Comparison of ENCODE assay signal across 8 mouse cellular contexts in the genomic region with DNA sequence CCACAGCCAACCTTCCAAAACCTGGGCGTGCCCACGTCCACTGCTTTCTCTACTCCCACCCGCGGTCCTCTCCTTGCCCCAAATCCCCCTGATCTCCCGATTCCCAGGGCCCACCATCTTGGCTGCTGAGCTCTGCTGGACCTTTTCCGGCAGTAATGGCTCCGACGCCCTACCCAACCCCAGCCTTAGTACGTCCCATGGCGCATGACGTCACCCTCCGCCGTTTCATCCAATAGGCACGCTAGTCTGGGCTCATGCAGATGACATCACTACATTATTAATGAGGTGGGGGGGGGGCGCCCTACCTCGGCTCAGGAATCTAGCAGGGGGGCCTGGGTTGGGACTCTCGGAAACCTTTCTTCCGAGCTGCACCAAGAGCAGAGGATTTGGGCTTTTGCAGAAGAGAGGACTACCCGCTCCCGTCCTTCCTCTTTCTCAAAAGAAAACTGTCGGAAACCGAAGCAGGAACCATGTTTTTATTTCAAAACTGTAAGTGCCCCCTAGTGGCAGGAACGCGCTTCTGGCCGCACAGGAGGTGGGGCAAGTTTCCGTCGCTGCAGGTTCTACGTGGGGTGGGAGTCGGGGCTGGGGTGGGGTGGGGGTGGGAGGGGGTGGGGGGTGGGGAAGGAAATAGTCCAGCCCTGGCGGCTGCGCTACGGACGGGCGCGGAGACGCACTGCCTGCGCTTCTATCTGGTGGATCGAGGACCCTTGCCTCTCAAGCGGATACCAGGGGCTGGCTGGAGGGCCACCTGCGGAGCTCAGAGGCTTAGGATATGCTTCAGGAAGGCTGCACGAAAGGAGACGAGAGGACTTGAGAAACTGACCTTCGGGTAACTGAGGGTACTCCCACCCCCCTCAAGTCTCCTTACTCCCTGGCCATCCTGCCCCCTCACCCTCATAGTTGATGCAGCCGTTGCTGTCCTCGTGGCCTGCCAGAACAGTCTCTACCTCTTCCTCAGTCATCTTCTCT. TPM values are rescaled to one million over a fixed set of nuclear protein-coding genes. Genes with fewer than 3 reads are reported as not detected.
DNase-seq lines count a peak whose midpoint lies in the region; ATAC-seq and TF ChIP-seq lines count a peak whose summit lies in the region.

Myl6 (minus strand) TSS at position 451 of the 972 bp plus-strand sequence.

- H3K9ac ChIP-seq in ES-Bruce4 (ENCODE audit: low read depth, poor library complexity, severe bottlenecking) = peak within 1 kb of the TSS; percentile 70
- H3K9ac ChIP-seq in forebrain, embryonic 13.5 days = peak within 1 kb of the TSS; percentile 88
- peak within 1 kb of the TSS; percentile 91 for H3K9ac ChIP-seq in liver, postnatal 0 days (replicated peaks)
- peak within 1 kb of the TSS; percentile 78 for H3K9ac ChIP-seq in neural tube, embryonic 14.5 days (replicated peaks; ENCODE audit: low read depth, low read length)

- H3K27ac ChIP-seq in ES-Bruce4 (ENCODE audit: insufficient read depth, low read length) = peak within 1 kb of the TSS; percentile 84
- peak within 1 kb of the TSS; percentile 85 for H3K27ac ChIP-seq in forebrain, embryonic 13.5 days
- H3K27ac ChIP-seq in liver, postnatal 0 days (ENCODE audit: low read depth) = peak within 1 kb of the TSS; percentile 98
- H3K27ac ChIP-seq in neural tube, embryonic 14.5 days (ENCODE audit: low read depth, low read length) = peak within 1 kb of the TSS; percentile 83

- TF ChIP-seq POLR2A in ES-Bruce4 (IDR thresholded peaks at IDR 0.05; ENCODE audit: insufficient read depth, low read length) = peak; percentile 94

- H3K36me3 ChIP-seq in ES-Bruce4 (ENCODE audit: control insufficient read depth, insufficient read depth, low read length, poor library complexity, severe bottlenecking) = peaks cover 10% of the 10 kb centered on the region
- H3K36me3 ChIP-seq in forebrain, embryonic 13.5 days (ENCODE audit: poor library complexity, severe bottlenecking) = peaks cover 31% of the 10 kb centered on the region
- peaks cover 29% of the 10 kb centered on the region for H3K36me3 ChIP-seq in liver, postnatal 0 days (replicated peaks; ENCODE audit: insufficient read depth, low read length)
- peaks cover 27% of the 10 kb centered on the region for H3K36me3 ChIP-seq in neural tube, embryonic 14.5 days (ENCODE audit: control insufficient read depth, insufficient read depth, low read length)

- H3K4me1 ChIP-seq in ES-Bruce4 (ENCODE audit: control insufficient read depth, insufficient read depth, low read length) = peaks cover 5% of the 10 kb centered on the region
- H3K4me1 ChIP-seq in forebrain, embryonic 13.5 days = peaks cover 36% of the 10 kb centered on the region
- H3K4me1 ChIP-seq in liver, postnatal 0 days (ENCODE audit: insufficient read depth) = peaks cover 28% of the 10 kb centered on the region
- H3K4me1 ChIP-seq in neural tube, embryonic 14.5 days (ENCODE audit: control insufficient read depth, insufficient read depth, low read length) = peaks cover 24% of the 10 kb centered on the region

- no peaks in the 10 kb centered on the region for H3K9me3 ChIP-seq in ES-Bruce4 (replicated peaks; ENCODE audit: control insufficient read depth, insufficient read depth, low read length, poor library complexity, severe bottlenecking)
- H3K9me3 ChIP-seq in forebrain, embryonic 13.5 days (replicated peaks) = no peaks in the 10 kb centered on the region
- no peaks in the 10 kb centered on the region for H3K9me3 ChIP-seq in liver, postnatal 0 days (ENCODE audit: low read length)
- no peaks in the 10 kb centered on the region for H3K9me3 ChIP-seq in neural tube, embryonic 14.5 days (ENCODE audit: control insufficient read depth, low read length)

- peak; percentile 56 for TF ChIP-seq CTCF in ES-Bruce4 (IDR thresholded peaks at IDR 0.05; ENCODE audit: low read depth, low read length)
- TF ChIP-seq CTCF in liver, postnatal 0 days (IDR thresholded peaks at IDR 0.05; ENCODE audit: low read depth) = peak; percentile 83

- H3K4me3 ChIP-seq in ES-Bruce4 (ENCODE audit: low read depth, low read length) = peak within 1 kb of the TSS; percentile 93
- H3K4me3 ChIP-seq in forebrain, embryonic 13.5 days = peak within 1 kb of the TSS; percentile 73
- H3K4me3 ChIP-seq in liver, postnatal 0 days (ENCODE audit: low read depth, low read length) = peak within 1 kb of the TSS; percentile 89
- H3K4me3 ChIP-seq in neural tube, embryonic 14.5 days (ENCODE audit: low read depth, low read length) = peak within 1 kb of the TSS; percentile 78

- 0 out of 2 replicates have a peak, but pooled peaks have one; percentile 14 for TF ChIP-seq EP300 in ES-Bruce4 (IDR thresholded peaks at IDR 0.05; ENCODE audit: insufficient read depth, low read depth, low read length)
- no peak; the same call in 1 of the 2 replicates for TF ChIP-seq EP300 in liver, postnatal 0 days (IDR thresholded peaks at IDR 0.05; ENCODE audit: low read depth)

- under 1% methylated on average over 45 of the region's 45 CpGs for WGBS in forebrain, embryonic 13.5 days
- WGBS in large intestine, adult 2 months = under 1% methylated on average over 45 of the region's 45 CpGs
- under 1% methylated on average over 45 of the region's 45 CpGs for WGBS in liver, postnatal 0 days (ENCODE audit: insufficient replicate concordance)
- WGBS in neural tube, embryonic 14.5 days = under 1% methylated on average over 45 of the region's 45 CpGs

- intact Hi-C loops in heart, postnatal 10 days (cut with DNase I) = loop anchor here (2.0 kb wide), 1 partner anchor 35 kb away; the partner anchor contains the start of gene Smarcc2

- ATAC-seq in cerebellum, adult (ENCODE audit: insufficient number of reproducible peaks, low FRiP score, low TSS enrichment) = peak; percentile 71
- ATAC-seq in forebrain, embryonic 13.5 days = peak; percentile 95
- ATAC-seq in liver, postnatal 0 days = peak; percentile 89
- ATAC-seq in neural tube, embryonic 14.5 days (ENCODE audit: low read depth) = peak; percentile 95

- peak; percentile 99 for DNase-seq in heart, postnatal 10 days
- DNase-seq in large intestine, adult 2 months (ENCODE audit: low read depth, low spot score) = peak; percentile 91
- peak; percentile 98 for DNase-seq in liver, postnatal 0 days
- peak; percentile 98 for DNase-seq in testis, postnatal 10 days (ENCODE audit: low spot score)

- H3K27me3 ChIP-seq in ES-Bruce4 (ENCODE audit: control insufficient read depth, insufficient read depth, low read length, poor library complexity, severe bottlenecking) = no peaks in the 10 kb centered on the region
- peaks cover 3% of the 10 kb centered on the region; the same call in 1 of the 2 replicates for H3K27me3 ChIP-seq in forebrain, embryonic 13.5 days
- no peaks in the 10 kb centered on the region for H3K27me3 ChIP-seq in liver, postnatal 0 days (ENCODE audit: insufficient read depth, low read length)
- H3K27me3 ChIP-seq in neural tube, embryonic 14.5 days (ENCODE audit: control insufficient read depth, insufficient read depth, low read length) = no peaks in the 10 kb centered on the region

- peak within 1 kb of the TSS; percentile 82 for H3K4me2 ChIP-seq in forebrain, embryonic 13.5 days
- peak within 1 kb of the TSS; percentile 93 for H3K4me2 ChIP-seq in liver, postnatal 0 days (ENCODE audit: low read depth, low read length)
- H3K4me2 ChIP-seq in neural tube, embryonic 14.5 days (ENCODE audit: low read depth, low read length) = peak within 1 kb of the TSS; percentile 82

RNA-seq across cellular contexts. Expression of gene Myl6, which starts in this region (rescaled TPM):
- polyA plus RNA-seq in ES-Bruce4 (2011; ENCODE audit: insufficient read depth, insufficient read length, low read depth, missing spikeins) = 642 and 680 TPM in 2 replicates
- 740 and 741 TPM in 2 replicates for polyA plus RNA-seq in forebrain, embryonic 13.5 days (2015; fragmentation: Nextera tagmentation; extraction: Ambion mirVana)
- total RNA-seq in heart, postnatal 10 days (2021) = 100 to 1,000 TPM; 500 to 506 TPM
- polyA plus RNA-seq in large intestine, adult 2 months (2012; rRNA removed) = 1,613 and 1,784 TPM in 2 replicates
- polyA plus RNA-seq in liver, postnatal 0 days (2015; fragmentation: Nextera tagmentation; extraction: Ambion mirVana) = 437 and 442 TPM in 2 replicates
- 831 and 835 TPM in 2 replicates for polyA plus RNA-seq in neural tube, embryonic 14.5 days (2014; fragmentation: Nextera tagmentation; extraction: Ambion mirVana)

Comparison
In these comparisons a context has a peak if more than half of its experiments do, and no peak if none do; other contexts are left out.
1. Peak in every context shown above with its lines: DNase-seq, ATAC-seq, H3K4me3 ChIP-seq and H3K27ac ChIP-seq.